In the genomic region with DNA sequence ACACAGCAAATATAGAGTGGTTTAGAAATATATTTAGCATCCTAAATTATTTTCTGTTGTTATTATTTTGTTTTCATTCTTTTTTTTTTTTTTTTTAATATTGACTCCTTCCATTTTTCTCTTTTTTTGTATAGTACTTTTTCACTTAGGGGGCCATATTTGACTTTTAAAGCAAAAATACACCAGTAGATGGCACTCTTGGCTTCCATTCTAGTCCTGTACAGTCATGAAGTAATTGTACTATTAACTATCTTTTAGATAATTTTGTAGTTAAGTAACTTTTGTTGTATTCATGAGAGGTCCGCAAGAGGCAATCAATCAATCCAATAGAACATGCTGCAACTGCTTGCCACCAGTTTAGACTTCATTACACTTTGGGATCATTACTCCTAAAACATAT, we compare ENCODE assay signal across 15 mouse cellular contexts. TPM values are rescaled to one million over a fixed set of nuclear protein-coding genes. Genes with fewer than 3 reads are reported as not detected.
DNase-seq lines count a peak whose midpoint lies in the region; ATAC-seq and TF ChIP-seq lines count a peak whose summit lies in the region.
"Had no signal": no experiment of that assay in that cellular context is flagged by ENCODE, and none has a peak within 500 bp of the region (broad histone marks: within the 10 kb centered on the region; RNA-seq: fewer than 3 reads in every experiment).

No protein-coding gene starts in this region.

- no peak overlapping the region for H3K27ac ChIP-seq in left cerebral cortex, adult 2 months
- H3K27ac ChIP-seq in neural tube, embryonic 15.5 days (replicated peaks): no peak overlapping the region
- H3K27ac ChIP-seq: midbrain, embryonic 12.5 days; stomach, embryonic 15.5 days had no signal

- TF ChIP-seq CTCF in left cerebral cortex, adult 2 months (IDR thresholded peaks at IDR 0.05): peak; percentile 49

- no peaks in the 10 kb centered on the region for H3K27me3 ChIP-seq in neural tube, embryonic 15.5 days (replicated peaks)
- H3K27me3 ChIP-seq: midbrain, embryonic 12.5 days; stomach, embryonic 15.5 days had no signal

- H3K4me1 ChIP-seq in neural tube, embryonic 15.5 days: no peaks in the 10 kb centered on the region
- H3K4me1 ChIP-seq: midbrain, embryonic 12.5 days; stomach, embryonic 15.5 days had no signal

- no peaks in the 10 kb centered on the region for H3K9me3 ChIP-seq in neural tube, embryonic 15.5 days (replicated peaks)
- H3K9me3 ChIP-seq: midbrain, embryonic 12.5 days; stomach, embryonic 15.5 days had no signal

- peak; percentile 9 to 44 for DNase-seq in cerebellum, postnatal 10 days
- no peak for DNase-seq in cerebellum, adult 11-12 months
- DNase-seq in left cerebral cortex, adult 2 months (ENCODE audit: extremely low spot score in 1 of 2, low spot score in 2 of 2): no peak
- DNase-seq in left cerebral cortex, adult 8-10 months (ENCODE audit: low spot score in 2 of 2): no peak
- DNase-seq in NIH3T3 (ENCODE audit: low read depth): peak; percentile 62
- DNase-seq in c-Kit-positive CD71-positive TER-119-positive erythroid progenitor cells, embryonic 14.5 days (ENCODE audit: low spot score): no peak
- DNase-seq: cerebellum, adult 11 months; heart, postnatal 4 days; kidney, postnatal 4 days had no signal

- 80% methylated on average over 1 of the region's 1 CpGs for WGBS in neural tube, embryonic 15.5 days

- H3K4me3 ChIP-seq in left cerebral cortex, adult 2 months: no peak overlapping the region
- no peak overlapping the region for H3K4me3 ChIP-seq in neural tube, embryonic 15.5 days (replicated peaks)
- H3K4me3 ChIP-seq: midbrain, embryonic 12.5 days; stomach, embryonic 15.5 days had no signal

- peak; percentile 77 for ATAC-seq in megakaryocyte progenitor cell, adult 5-6 weeks (replicated peaks; ENCODE audit: poor library complexity)
- no peak for ATAC-seq in neural tube, embryonic 15.5 days (ENCODE audit: low FRiP score)

- intact Hi-C loops in left cerebral cortex, adult 2 months (cut with DNase I): loop anchor here (1.0 to 5.0 kb wide), 2 partner anchors 133 to 210 kb away; a partner anchor contains a TSS

- no peak overlapping the region for H3K4me2 ChIP-seq in neural tube, embryonic 15.5 days
- H3K4me2 ChIP-seq: midbrain, embryonic 12.5 days; stomach, embryonic 15.5 days had no signal

- peaks cover 62% of the 10 kb centered on the region for H3K36me3 ChIP-seq in neural tube, embryonic 15.5 days

- H3K9ac ChIP-seq in neural tube, embryonic 15.5 days (replicated peaks): no peak overlapping the region
- H3K9ac ChIP-seq: midbrain, embryonic 12.5 days; stomach, embryonic 15.5 days had no signal

RNA-seq across cellular contexts. Expression of a gene that starts 8.6 kb away (rescaled TPM):
- 10 to 100 TPM; 30.2 to 30.9 TPM for total RNA-seq in left cerebral cortex, adult 2 months (2021)
- total RNA-seq in left cerebral cortex, adult 8-10 months (2022): 10 to 100 TPM; 27.5 to 36.0 (median 29.2) TPM
- total RNA-seq in megakaryocyte progenitor cell, adult 5-6 weeks (2015): 155 and 183 TPM in 2 replicates
- 98.6 and 141 TPM in 2 replicates for total RNA-seq in megakaryocyte progenitor cell, adult 5-6 weeks (2017)
- 96.3 and 118 TPM in 2 replicates for polyA plus RNA-seq in neural tube, embryonic 15.5 days (2015; fragmentation: Nextera tagmentation; extraction: Ambion mirVana)

RNA-seq across cellular contexts. Expression of a gene that starts 11.3 kb away (rescaled TPM):
- total RNA-seq in left cerebral cortex, adult 2 months (2021): under 1 TPM; 0.32 to 0.33 TPM
- not detected for total RNA-seq in left cerebral cortex, adult 8-10 months (2022)
- not detected in 2 replicates for total RNA-seq in megakaryocyte progenitor cell, adult 5-6 weeks (2015)
- total RNA-seq in megakaryocyte progenitor cell, adult 5-6 weeks (2017): not detected in 2 replicates
- polyA plus RNA-seq in neural tube, embryonic 15.5 days (2015; fragmentation: Nextera tagmentation; extraction: Ambion mirVana): not detected in 2 replicates
- total RNA-seq: gastrocnemius, postnatal 4 days; heart, postnatal 4 days had no signal
- polyA plus RNA-seq: liver, adult 2 months; midbrain, embryonic 12.5 days; stomach, embryonic 15.5 days had no signal

RNA-seq across cellular contexts. Expression of a gene that starts 13.6 kb away (rescaled TPM):
- not detected for total RNA-seq in left cerebral cortex, adult 2 months (2021)
- total RNA-seq in left cerebral cortex, adult 8-10 months (2022): not detected
- not detected in 2 replicates for total RNA-seq in megakaryocyte progenitor cell, adult 5-6 weeks (2015)
- total RNA-seq in megakaryocyte progenitor cell, adult 5-6 weeks (2017): not detected in 2 replicates
- not detected in 2 replicates for polyA plus RNA-seq in neural tube, embryonic 15.5 days (2015; fragmentation: Nextera tagmentation; extraction: Ambion mirVana)
- total RNA-seq: gastrocnemius, postnatal 4 days; heart, postnatal 4 days; liver, adult 2 months had no signal
- polyA plus RNA-seq: liver, adult 2 months; midbrain, embryonic 12.5 days; stomach, embryonic 15.5 days had no signal

RNA-seq across cellular contexts. Expression of a gene that starts 39.6 kb away (rescaled TPM):
- total RNA-seq in left cerebral cortex, adult 2 months (2021): not detected
- total RNA-seq in left cerebral cortex, adult 8-10 months (2022): not detected
- total RNA-seq in megakaryocyte progenitor cell, adult 5-6 weeks (2015): not detected in 2 replicates
- total RNA-seq in megakaryocyte progenitor cell, adult 5-6 weeks (2017): not detected in 2 replicates
- not detected in 2 replicates for polyA plus RNA-seq in neural tube, embryonic 15.5 days (2015; fragmentation: Nextera tagmentation; extraction: Ambion mirVana)
- total RNA-seq: gastrocnemius, postnatal 4 days; heart, postnatal 4 days; liver, adult 2 months had no signal
- polyA plus RNA-seq: liver, adult 2 months; midbrain, embryonic 12.5 days; stomach, embryonic 15.5 days had no signal

RNA-seq across cellular contexts. Expression of a gene that starts 40.8 kb away (rescaled TPM):
- under 1 TPM in 1 of 2 experiments, not detected in 1; 0.41 TPM for total RNA-seq in left cerebral cortex, adult 2 months (2021)
- under 1 TPM in 1 of 4 experiments, not detected in 3; 0.17 TPM for total RNA-seq in left cerebral cortex, adult 8-10 months (2022)
- not detected in 2 replicates for total RNA-seq in megakaryocyte progenitor cell, adult 5-6 weeks (2015)
- total RNA-seq in megakaryocyte progenitor cell, adult 5-6 weeks (2017): not detected in 2 replicates
- polyA plus RNA-seq in neural tube, embryonic 15.5 days (2015; fragmentation: Nextera tagmentation; extraction: Ambion mirVana): 0.08 and 0.15 TPM in 2 replicates
- total RNA-seq: gastrocnemius, postnatal 4 days; heart, postnatal 4 days; liver, adult 2 months had no signal
- polyA plus RNA-seq: liver, adult 2 months; midbrain, embryonic 12.5 days had no signal

Comparison
In these comparisons a context has a peak if more than half of its experiments do, and no peak if none do; other contexts are left out.
1. DNase-seq: peak in cerebellum, postnatal 10 days (2 of 2) and NIH3T3 (single experiment); none in cerebellum, adult 11-12 months (single experiment), left cerebral cortex, adult 2 months (0 of 2), left cerebral cortex, adult 8-10 months (0 of 2) and c-Kit-positive CD71-positive TER-119-positive erythroid progenitor cells, embryonic 14.5 days (single experiment).